Mouse (Mus musculus) liver, embryonic 14.5 days (tissue): ENCODE measurements around the gene Klf11.

Experiments used
- CTCF ChIP-seq: IDR thresholded peaks from 2 replicates; pipeline ENCODE4 v1.5.1; 2016; ENCODE audit warnings: antibody characterized with exemption, low read depth, control low read depth
- EP300 ChIP-seq: IDR thresholded peaks from 2 replicates; pipeline ENCODE4 v1.6.1; 2016; ENCODE audit warnings: antibody characterized with exemption, low read depth

DNA sequence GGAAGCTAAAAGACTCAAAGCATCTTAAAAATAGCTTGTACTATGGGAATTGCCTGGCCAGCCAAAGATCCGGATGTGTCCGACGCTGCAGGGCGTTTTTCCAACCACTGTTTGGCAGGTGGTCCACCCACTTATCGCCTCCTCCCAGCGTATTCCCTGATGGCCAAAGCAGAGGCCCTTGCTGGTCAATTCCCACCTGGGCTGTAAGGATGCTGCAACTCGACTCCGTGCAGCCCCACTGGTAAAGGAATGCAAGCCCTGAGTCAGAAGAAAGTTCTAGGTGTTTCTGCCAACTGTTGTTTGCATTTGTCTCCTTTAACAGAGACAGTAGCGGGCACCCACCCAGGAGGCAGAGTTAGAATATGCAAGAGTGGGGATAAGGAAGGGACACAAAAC, 29.0 kb downstream of the Klf11 start:
- no peak for TF ChIP-seq CTCF
- no peak for TF ChIP-seq EP300
